Mouse (Mus musculus) liver (tissue): ENCODE measurements around the gene Prss35.

Experiments used
- DNase-seq: peaks from one replicate; pipeline ENCODE4 v3.0.0-alpha.2; 2020; ENCODE audit warnings: mixed read lengths

The Prss35 gene

DNA sequence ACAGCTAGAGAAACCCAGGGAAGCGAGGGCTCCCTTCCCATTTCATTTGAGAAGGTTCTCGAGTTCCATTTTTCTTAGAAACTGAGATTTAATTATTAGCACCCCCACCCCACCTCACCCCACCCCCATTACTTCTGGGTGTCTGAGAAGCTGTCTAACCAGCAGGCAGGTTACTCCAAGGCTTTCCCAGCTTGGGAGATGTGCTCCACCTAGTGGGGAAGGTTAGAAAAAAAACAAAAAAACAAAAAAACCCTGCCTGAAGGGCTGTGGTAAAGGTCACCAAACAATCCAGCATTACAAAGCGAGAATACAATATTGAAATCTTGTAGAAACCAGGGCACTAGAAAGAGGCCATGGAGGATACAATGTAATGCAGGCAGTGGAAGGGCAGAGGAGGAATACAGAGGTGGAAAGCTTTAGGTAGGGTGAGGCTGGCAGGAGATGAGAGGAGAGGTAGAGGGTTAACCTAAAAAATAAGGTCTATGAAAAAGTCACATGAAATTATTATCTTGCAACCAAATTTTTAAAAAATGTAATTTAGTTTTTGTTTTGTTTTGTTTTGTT, 57.2 kb downstream of the Prss35 start:
- DNase-seq: no peak
